Mouse (Mus musculus) forebrain, embryonic 11.5 days (tissue): Measurements from ENCODE around the gene Cog1. TPM values are rescaled to one million over a fixed set of nuclear protein-coding genes. Genes with fewer than 3 reads are reported as not detected.

Source experiments
- ATAC-seq: fragments of 200-750 bp; cut with Nextera tagmentation; replicated peaks from 2 replicates; pipeline ENCODE4 v1.8.0; 2017; ENCODE audit warnings: moderate TSS enrichment; ENCODE audit not compliant: low FRiP score
- DNase-seq: peaks from one replicate; pipeline ENCODE4 v3.0.0-alpha.2; 2017; ENCODE audit warnings: low spot score
- H3K27ac ChIP-seq: fragments of 300-500 bp; sonication (generic); 2 replicates; pipeline ENCODE4 v1.5.1; 2014; ENCODE audit warnings: low read depth, low read length
- H3K27me3 ChIP-seq: fragments of 300-500 bp; sonication (generic); 2 replicates; pipeline ENCODE4 v1.6.1; 2014; ENCODE audit warnings: mild to moderate bottlenecking, low read length, mixed read lengths; ENCODE audit not compliant: control insufficient read depth, insufficient read depth
- H3K36me3 ChIP-seq: fragments of 300-500 bp; sonication (generic); 2 replicates; pipeline ENCODE4 v1.6.1; 2014; ENCODE audit warnings: mild to moderate bottlenecking, low read length, moderate library complexity, mixed read lengths; ENCODE audit not compliant: control insufficient read depth, insufficient read depth
- H3K4me1 ChIP-seq: fragments of 300-500 bp; sonication (generic); replicated peaks from 2 replicates; pipeline ENCODE4 v1.6.1; 2014; ENCODE audit warnings: low read length, mixed read lengths; ENCODE audit not compliant: control insufficient read depth, insufficient read depth
- H3K4me2 ChIP-seq: fragments of 300-500 bp; sonication (generic); 2 replicates; pipeline ENCODE4 v1.6.1; 2014; ENCODE audit warnings: low read depth, mild to moderate bottlenecking, low read length, moderate library complexity, mixed read lengths; ENCODE audit not compliant: severe bottlenecking
- H3K4me3 ChIP-seq: fragments of 300-500 bp; sonication (generic); 2 replicates; pipeline ENCODE4 v1.5.1; 2014; ENCODE audit warnings: low read depth, low read length
- H3K9ac ChIP-seq: fragments of 300-500 bp; sonication (generic); 2 replicates; pipeline ENCODE4 v1.6.1; 2014; ENCODE audit warnings: low read length
- H3K9me3 ChIP-seq: fragments of 300-500 bp; sonication (generic); 2 replicates; pipeline ENCODE4 v1.6.1; 2016; ENCODE audit warnings: low read length, mixed read lengths; ENCODE audit not compliant: control insufficient read depth
- WGBS: fragments of 180-500 bp; shearing (Covaris S2); extraction: QIAGEN DNeasy Blood & Tissue Kit; methylation state at CpG from one replicate; pipeline ENCODE4 v1.1.7; 2014; 5-methylcytosine and 5-hydroxymethylcytosine counted together
- polyA plus RNA-seq: library from polyadenylated mRNA; unstranded; fragments of >200 nt; fragmentation: Nextera tagmentation; extraction: Ambion mirVana; gene quantifications from 2 replicates; pipeline ENCODE4 v1.2.1, GENCODE M21; 2014

Gene Cog1
- polyA plus RNA-seq, 1 experiment from 2014 or later = 36.2 TPM

- WGBS = 42% methylated on average over 2 of the region's 2 CpGs
- Histone ChIP-seq H3K27me3 (no peaks in the 10 kb centered on the region), H3K9ac (no peak overlapping the region), H3K9me3 (no peaks in the 10 kb centered on the region), H3K4me3 (no peak overlapping the region), H3K36me3 (peaks cover 7% of the 10 kb centered on the region; the same call in 1 of the 2 replicates), H3K4me2 (peak overlapping the region; percentile 0; the same call in 1 of the 2 replicates), H3K4me1 (peaks cover 11% of the 10 kb centered on the region), H3K27ac (peak overlapping the region; percentile 19; the same call in 1 of the 2 replicates)
- DNase-seq = no peak
- peak; percentile 13; the same call in 1 of the 2 replicates for ATAC-seq
These were observed 38.1 kb downstream of the Cog1 start for GRCm38 (mm10) chr11:113687031-113687430.

- Histone ChIP-seq H3K4me1 (no peaks in the 10 kb centered on the region; the same call in 1 of the 2 replicates), H3K36me3 (peaks cover 15% of the 10 kb centered on the region), H3K4me3 (no peak overlapping the region), H3K27me3 (no peaks in the 10 kb centered on the region), H3K9ac (no peak overlapping the region), H3K9me3 (no peaks in the 10 kb centered on the region), H3K4me2 (no peak overlapping the region), H3K27ac (no peak overlapping the region)
- ATAC-seq (no peak), DNase-seq (no peak)
- 90% methylated on average over 12 of the region's 12 CpGs for WGBS
These were observed 41.5 kb downstream of the Cog1 start for GRCm38 (mm10) chr11:113690506-113690905.

GRCm38 (mm10) chr11:113691318-113691717, 42.3 kb downstream of the Cog1 start:
- ATAC-seq (no peak), DNase-seq (no peak)
- no peak overlapping the region for H3K4me3 ChIP-seq
- H3K9me3 ChIP-seq = no peaks in the 10 kb centered on the region
- peaks cover 15% of the 10 kb centered on the region for H3K36me3 ChIP-seq
- no peak overlapping the region for H3K4me2 ChIP-seq
- H3K9ac ChIP-seq = no peak overlapping the region
- WGBS = 83% methylated on average over 5 of the region's 5 CpGs
- no peak overlapping the region for H3K27ac ChIP-seq
- H3K4me1 ChIP-seq = no peaks in the 10 kb centered on the region; the same call in 1 of the 2 replicates
- no peaks in the 10 kb centered on the region for H3K27me3 ChIP-seq

DNA sequence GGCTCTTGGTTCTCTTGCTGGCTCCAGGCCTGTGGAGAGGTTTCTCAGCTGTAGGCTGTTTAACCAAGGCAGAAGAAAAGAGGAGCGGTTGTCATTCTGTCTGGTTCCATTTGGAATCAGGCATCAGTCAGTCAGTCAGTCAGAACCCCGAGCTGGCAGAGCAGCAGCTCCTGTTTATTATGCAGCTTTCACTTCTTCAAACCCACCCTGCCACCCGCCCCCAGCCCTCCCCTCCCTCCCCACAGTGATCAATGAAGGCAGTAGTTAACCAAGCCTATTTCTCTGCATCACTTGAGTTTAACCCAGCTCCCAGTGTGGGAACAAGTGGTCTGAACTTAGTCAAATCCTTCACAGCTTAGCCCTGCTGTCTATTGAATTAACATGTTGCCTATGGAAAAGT, 42.9 kb downstream of the Cog1 start:
- Histone ChIP-seq H3K9me3 (no peaks in the 10 kb centered on the region), H3K27me3 (no peaks in the 10 kb centered on the region), H3K36me3 (peaks cover 15% of the 10 kb centered on the region), H3K4me2 (no peak overlapping the region), H3K4me3 (no peak overlapping the region), H3K27ac (no peak overlapping the region), H3K9ac (no peak overlapping the region), H3K4me1 (no peaks in the 10 kb centered on the region; the same call in 1 of the 2 replicates)
- DNase-seq = no peak
- ATAC-seq = no peak
- WGBS = 75% methylated on average over 3 of the region's 3 CpGs

GRCm38 (mm10) chr11:113697571-113697970, 48.6 kb downstream of the Cog1 start:
- ATAC-seq (no peak), DNase-seq (no peak)
- Histone ChIP-seq H3K9ac (no peak overlapping the region), H3K4me3 (no peak overlapping the region), H3K36me3 (peaks cover 8% of the 10 kb centered on the region), H3K9me3 (no peaks in the 10 kb centered on the region), H3K4me1 (no peaks in the 10 kb centered on the region), H3K27ac (no peak overlapping the region), H3K4me2 (no peak overlapping the region), H3K27me3 (no peaks in the 10 kb centered on the region)
- 26% methylated on average over 5 of the region's 5 CpGs for WGBS

GRCm38 (mm10) chr11:113698013-113698545, 49.1 kb downstream of the Cog1 start:
- H3K27me3 ChIP-seq = no peaks in the 10 kb centered on the region
- ATAC-seq (no peak), DNase-seq (no peak)
- no peak overlapping the region for H3K4me3 ChIP-seq
- no peak overlapping the region for H3K9ac ChIP-seq
- H3K36me3 ChIP-seq = peaks cover 8% of the 10 kb centered on the region
- H3K9me3 ChIP-seq = no peaks in the 10 kb centered on the region
- 78% methylated on average over 12 of the region's 12 CpGs for WGBS
- no peaks in the 10 kb centered on the region for H3K4me1 ChIP-seq
- H3K4me2 ChIP-seq = no peak overlapping the region
- H3K27ac ChIP-seq = no peak overlapping the region

GRCm38 (mm10) chr11:113699643-113700042, 50.7 kb downstream of the Cog1 start:
- peaks cover 6% of the 10 kb centered on the region for H3K36me3 ChIP-seq
- no peak for DNase-seq
- no peaks in the 10 kb centered on the region for H3K9me3 ChIP-seq
- no peaks in the 10 kb centered on the region for H3K4me1 ChIP-seq
- no peaks in the 10 kb centered on the region for H3K27me3 ChIP-seq
- H3K4me2 ChIP-seq = no peak overlapping the region
- H3K27ac ChIP-seq = no peak overlapping the region
- WGBS = 89% methylated on average over 7 of the region's 7 CpGs
- H3K9ac ChIP-seq = no peak overlapping the region
- H3K4me3 ChIP-seq = no peak overlapping the region
- no peak for ATAC-seq

- peak; percentile 88 for DNase-seq
- peak; percentile 41; the same call in 1 of the 2 replicates for ATAC-seq
- 54% methylated on average over 5 of the region's 5 CpGs for WGBS
- Histone ChIP-seq H3K4me2 (no peak overlapping the region), H3K9me3 (no peaks in the 10 kb centered on the region), H3K4me1 (peaks cover 3% of the 10 kb centered on the region; the same call in 1 of the 2 replicates), H3K36me3 (no peaks in the 10 kb centered on the region), H3K27ac (no peak overlapping the region), H3K9ac (no peak overlapping the region), H3K27me3 (no peaks in the 10 kb centered on the region; the same call in 1 of the 2 replicates), H3K4me3 (no peak overlapping the region)
These were observed 54.8 kb downstream of the Cog1 start for GRCm38 (mm10) chr11:113703758-113704157.
